Comparison of ENCODE assay signal across 11 mouse cellular contexts in genomic region chr15:45763225-45763624, GRCm38 (mm10).
DNase-seq lines count a peak whose midpoint lies in the region; ATAC-seq lines count a peak whose summit lies in the region.
"Had no signal": no experiment of that assay in that cellular context is flagged by ENCODE, and none has a peak within 500 bp of the region (broad histone marks: within the 10 kb centered on the region; RNA-seq: fewer than 3 reads in every experiment).

No protein-coding gene starts in this region.

- no peak for ATAC-seq in hindbrain, embryonic 16.5 days
- ATAC-seq: liver, postnatal 0 days had no signal

- no peaks in the 10 kb centered on the region for H3K36me3 ChIP-seq in hindbrain, embryonic 10.5 days
- H3K36me3 ChIP-seq in hindbrain, embryonic 16.5 days (ENCODE audit: control insufficient read depth, insufficient read depth, low read length) = no peaks in the 10 kb centered on the region
- H3K36me3 ChIP-seq: forebrain, embryonic 10.5 days had no signal

- H3K4me3 ChIP-seq in hindbrain, embryonic 10.5 days = no peak overlapping the region
- H3K4me3 ChIP-seq in hindbrain, embryonic 16.5 days (ENCODE audit: low read length) = no peak overlapping the region
- H3K4me3 ChIP-seq: forebrain, embryonic 10.5 days had no signal

- H3K9ac ChIP-seq in hindbrain, embryonic 16.5 days (ENCODE audit: low read depth, low read length) = no peak overlapping the region
- H3K9ac ChIP-seq: liver, postnatal 0 days had no signal

- WGBS in hindbrain, embryonic 10.5 days = 58% methylated on average over 2 of the region's 2 CpGs
- 56% methylated on average over 2 of the region's 2 CpGs for WGBS in hindbrain, embryonic 16.5 days

- no peaks in the 10 kb centered on the region for H3K4me1 ChIP-seq in hindbrain, embryonic 10.5 days (replicated peaks)
- H3K4me1 ChIP-seq in hindbrain, embryonic 16.5 days (ENCODE audit: control insufficient read depth, insufficient read depth, low read depth, low read length) = no peaks in the 10 kb centered on the region
- H3K4me1 ChIP-seq: forebrain, embryonic 10.5 days had no signal

- no peak overlapping the region for H3K4me2 ChIP-seq in hindbrain, embryonic 16.5 days (ENCODE audit: low read length)

- no peaks in the 10 kb centered on the region for H3K9me3 ChIP-seq in hindbrain, embryonic 10.5 days
- H3K9me3 ChIP-seq in hindbrain, embryonic 16.5 days (ENCODE audit: control insufficient read depth, low read length) = no peaks in the 10 kb centered on the region
- H3K9me3 ChIP-seq: forebrain, embryonic 10.5 days had no signal

- H3K27me3 ChIP-seq in hindbrain, embryonic 10.5 days (ENCODE audit: insufficient read depth, poor library complexity, severe bottlenecking) = no peaks in the 10 kb centered on the region
- H3K27me3 ChIP-seq in hindbrain, embryonic 16.5 days (replicated peaks; ENCODE audit: control insufficient read depth, insufficient read depth, low read length) = no peaks in the 10 kb centered on the region

- H3K27ac ChIP-seq in hindbrain, embryonic 10.5 days = no peak overlapping the region
- H3K27ac ChIP-seq in hindbrain, embryonic 16.5 days (ENCODE audit: low read depth, low read length) = no peak overlapping the region
- H3K27ac ChIP-seq: forebrain, embryonic 10.5 days had no signal

- peak; percentile 3 for DNase-seq in hindbrain, embryonic 10.5 days (ENCODE audit: low spot score)
- peak; percentile 0 for DNase-seq in ovary, postnatal 14 days (ENCODE audit: low spot score)
- DNase-seq in ovary, postnatal 10 days (ENCODE audit: low spot score) = no peak
- DNase-seq in R1 (ENCODE audit: low read depth, low spot score) = peak; percentile 48
- peak; percentile 33 for DNase-seq in retina, postnatal 1 day
- no peak for DNase-seq in thymus, postnatal 10 days (ENCODE audit: low spot score in 2 of 2)
- DNase-seq: heart, adult 18-20 months; liver, postnatal 0 days; right cerebral cortex, postnatal 4 days had no signal

Comparison
In these comparisons a context has a peak if more than half of its experiments do, and no peak if none do; other contexts are left out.
1. DNase-seq: peak in hindbrain, embryonic 10.5 days (single experiment), ovary, postnatal 14 days (single experiment), R1 (single experiment) and retina, postnatal 1 day (single experiment); none in ovary, postnatal 10 days (single experiment) and thymus, postnatal 10 days (0 of 2).